Mouse (Mus musculus) stomach, embryonic 14.5 days (tissue): ENCODE results near the gene Gm572. TPM values are rescaled to one million over a fixed set of nuclear protein-coding genes. Genes with fewer than 3 reads are reported as not detected.
A peak's percentile ranks its signal among the peaks of the same experiment; 100 is the strongest.

Experiments
- ATAC-seq: fragments of 200-750 bp; cut with Nextera tagmentation; 2 replicates; pipeline ENCODE4 v1.8.0; 2017; ENCODE audit warnings: low read depth, moderate TSS enrichment; ENCODE audit not compliant: insufficient number of reproducible peaks, insufficient read depth, low FRiP score
- H3K27ac ChIP-seq: fragments of 300-500 bp; sonication (generic); 2 replicates; pipeline ENCODE4 v1.5.1; 2014; ENCODE audit warnings: mild to moderate bottlenecking, low read length, moderate library complexity, mixed read lengths
- H3K27me3 ChIP-seq: fragments of 300-500 bp; sonication (generic); 2 replicates; pipeline ENCODE4 v1.6.1; 2014; ENCODE audit warnings: low read length, control low read depth, mixed read lengths; ENCODE audit not compliant: control insufficient read depth, insufficient read depth
- H3K36me3 ChIP-seq: fragments of 300-500 bp; sonication (generic); 2 replicates; pipeline ENCODE4 v1.6.1; 2014; ENCODE audit warnings: mild to moderate bottlenecking, control low read depth, low read length, moderate library complexity, mixed read lengths; ENCODE audit not compliant: control insufficient read depth, insufficient read depth
- H3K4me1 ChIP-seq: fragments of 300-500 bp; sonication (generic); 2 replicates; pipeline ENCODE4 v1.6.1; 2014; ENCODE audit warnings: low read length, control low read depth, mixed read lengths; ENCODE audit not compliant: control insufficient read depth, insufficient read depth
- H3K4me2 ChIP-seq: fragments of 300-500 bp; sonication (generic); replicated peaks from 2 replicates; pipeline ENCODE4 v1.6.1; 2014; ENCODE audit warnings: low read depth, low read length, control low read depth
- H3K4me3 ChIP-seq: fragments of 300-500 bp; sonication (generic); 2 replicates; pipeline ENCODE4 v1.5.1; 2014; ENCODE audit warnings: low read depth, low read length, control low read depth
- H3K9ac ChIP-seq: fragments of 300-500 bp; sonication (generic); replicated peaks from 2 replicates; pipeline ENCODE4 v1.6.1; 2014; ENCODE audit warnings: low read depth, mild to moderate bottlenecking, control low read depth, low read length, moderate library complexity, mixed read lengths
- H3K9me3 ChIP-seq: fragments of 300-500 bp; sonication (generic); 2 replicates; pipeline ENCODE4 v1.6.1; 2016; ENCODE audit warnings: low read depth, low read length, control low read depth; ENCODE audit not compliant: control insufficient read depth
- WGBS: fragments of 180-500 bp; shearing (Covaris S2); extraction: QIAGEN DNeasy Blood & Tissue Kit; methylation state at CpG from one replicate; pipeline ENCODE4 v1.1.7; 2014; 5-methylcytosine and 5-hydroxymethylcytosine counted together
- polyA plus RNA-seq: library from polyadenylated mRNA; unstranded; fragments of >200 nt; fragmentation: Nextera tagmentation; extraction: Ambion mirVana; gene quantifications from 2 replicates; pipeline ENCODE4 v1.2.1, GENCODE M21; 2014

Gene Gm572
- polyA plus RNA-seq, 1 experiment from 2014 or later = not detected

DNA sequence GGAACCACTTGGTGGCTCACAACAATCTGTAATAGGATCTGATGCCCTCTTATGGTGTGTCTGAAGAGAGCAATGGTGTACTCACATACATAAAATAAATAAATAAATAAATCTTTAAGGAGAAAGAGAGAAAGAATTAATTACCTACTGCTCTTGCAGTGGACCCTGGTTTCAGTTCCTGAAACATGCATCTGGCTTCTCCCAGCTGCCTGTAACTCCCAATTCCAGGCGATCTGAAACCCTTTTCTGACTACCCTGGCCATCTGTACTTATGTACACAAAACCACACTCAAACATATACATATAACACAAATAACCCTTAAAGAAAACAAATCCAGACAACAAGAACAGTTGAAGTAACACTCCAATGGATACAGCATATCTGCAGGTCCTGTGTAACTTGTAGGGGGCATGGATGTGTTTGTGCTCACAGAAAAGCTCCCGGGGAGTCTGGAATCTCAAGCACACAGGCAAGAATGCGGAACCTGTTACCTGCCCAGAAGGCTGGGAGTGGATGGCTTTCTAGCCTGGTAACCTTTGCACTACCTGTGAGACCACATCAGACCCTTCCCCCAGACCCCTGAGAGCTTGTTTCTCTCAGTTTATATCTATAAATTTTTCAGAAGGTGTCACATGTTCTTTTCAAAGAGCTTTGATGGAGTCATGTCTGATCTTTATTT, 11.0 kb upstream of the Gm572 start:
- H3K4me2 ChIP-seq = no peak overlapping the region
- H3K27me3 ChIP-seq = no peaks in the 10 kb centered on the region
- 0 out of 2 replicates have a peak, but pooled peaks cover 2% of the 10 kb centered on the region for H3K4me1 ChIP-seq
- ATAC-seq = 0 out of 2 replicates have a peak, but pooled peaks have one; percentile 33
- H3K9ac ChIP-seq = no peak overlapping the region
- 53% methylated on average over 3 of the region's 3 CpGs for WGBS
- no peak overlapping the region for H3K4me3 ChIP-seq
- peak overlapping the region; percentile 0; the same call in 1 of the 2 replicates for H3K27ac ChIP-seq
- no peaks in the 10 kb centered on the region for H3K9me3 ChIP-seq
- H3K36me3 ChIP-seq = no peaks in the 10 kb centered on the region

DNA sequence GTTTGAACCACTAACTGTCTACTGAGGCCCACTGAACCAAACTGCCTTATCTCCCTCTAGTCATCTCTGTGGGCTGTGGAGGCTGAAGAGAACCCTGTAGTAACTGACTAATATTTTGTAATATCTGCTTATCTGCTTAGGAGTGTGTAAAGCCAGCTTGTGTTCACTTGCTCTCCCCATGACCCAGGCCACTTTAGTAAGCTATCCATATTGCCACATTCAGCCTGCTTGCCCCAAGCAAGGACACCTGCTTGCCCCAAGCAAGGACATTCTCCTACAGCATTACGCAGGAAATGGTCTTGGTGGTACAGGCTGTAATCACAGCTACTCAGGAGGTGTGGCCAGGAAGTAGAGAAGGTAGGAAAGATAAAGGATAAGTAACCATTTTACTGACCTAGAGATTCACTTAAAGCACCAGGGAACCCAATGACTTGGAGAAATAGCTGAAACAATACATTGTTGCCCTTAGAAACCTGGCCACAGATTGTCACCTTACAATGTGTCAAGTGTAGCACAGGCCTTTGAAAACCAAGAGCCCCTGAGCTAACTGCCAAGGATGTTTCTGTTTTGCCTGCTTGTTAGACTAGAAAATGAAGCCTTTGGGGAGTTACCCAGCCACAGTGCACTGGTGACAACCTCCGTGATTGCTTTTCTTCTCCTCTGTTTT, 9.6 kb upstream of the Gm572 start:
- no peaks in the 10 kb centered on the region for H3K9me3 ChIP-seq
- H3K4me2 ChIP-seq = no peak overlapping the region
- ATAC-seq = no peak
- H3K27ac ChIP-seq = no peak overlapping the region
- no peaks in the 10 kb centered on the region for H3K27me3 ChIP-seq
- H3K36me3 ChIP-seq = no peaks in the 10 kb centered on the region
- WGBS = 79% methylated on average over 2 of the region's 2 CpGs
- H3K4me1 ChIP-seq = no peaks in the 10 kb centered on the region
- no peak overlapping the region for H3K9ac ChIP-seq
- no peak overlapping the region for H3K4me3 ChIP-seq

- H3K4me1 ChIP-seq = no peaks in the 10 kb centered on the region
- no peaks in the 10 kb centered on the region for H3K36me3 ChIP-seq
- no peaks in the 10 kb centered on the region for H3K9me3 ChIP-seq
- H3K27ac ChIP-seq = no peak overlapping the region
- WGBS = 67% methylated on average over 2 of the region's 2 CpGs
- no peak overlapping the region for H3K4me3 ChIP-seq
- no peak overlapping the region for H3K9ac ChIP-seq
- H3K27me3 ChIP-seq = no peaks in the 10 kb centered on the region
- ATAC-seq = no peak
- H3K4me2 ChIP-seq = no peak overlapping the region
Observed at GRCm38 (mm10) chr4:148635309-148635708, 7.8 kb upstream of the Gm572 start.

- H3K9ac ChIP-seq = no peak overlapping the region
- no peak overlapping the region for H3K4me2 ChIP-seq
- WGBS = 46% methylated on average over 9 of the region's 9 CpGs
- H3K36me3 ChIP-seq = no peaks in the 10 kb centered on the region
- no peak overlapping the region for H3K27ac ChIP-seq
- no peak overlapping the region for H3K4me3 ChIP-seq
- no peak for ATAC-seq
- no peaks in the 10 kb centered on the region for H3K4me1 ChIP-seq
- no peaks in the 10 kb centered on the region for H3K27me3 ChIP-seq
- H3K9me3 ChIP-seq = no peaks in the 10 kb centered on the region
Observed at GRCm38 (mm10) chr4:148638302-148638701, 4.8 kb upstream of the Gm572 start.

- no peak overlapping the region for H3K27ac ChIP-seq
- H3K36me3 ChIP-seq = no peaks in the 10 kb centered on the region
- 85% methylated on average over 2 of the region's 2 CpGs for WGBS
- no peaks in the 10 kb centered on the region for H3K9me3 ChIP-seq
- no peaks in the 10 kb centered on the region for H3K27me3 ChIP-seq
- H3K4me3 ChIP-seq = no peak overlapping the region
- no peak overlapping the region for H3K9ac ChIP-seq
- no peak for ATAC-seq
- H3K4me2 ChIP-seq = no peak overlapping the region
- no peaks in the 10 kb centered on the region; the same call in 1 of the 2 replicates for H3K4me1 ChIP-seq
Observed at GRCm38 (mm10) chr4:148639455-148639854, 3.7 kb upstream of the Gm572 start.

DNA sequence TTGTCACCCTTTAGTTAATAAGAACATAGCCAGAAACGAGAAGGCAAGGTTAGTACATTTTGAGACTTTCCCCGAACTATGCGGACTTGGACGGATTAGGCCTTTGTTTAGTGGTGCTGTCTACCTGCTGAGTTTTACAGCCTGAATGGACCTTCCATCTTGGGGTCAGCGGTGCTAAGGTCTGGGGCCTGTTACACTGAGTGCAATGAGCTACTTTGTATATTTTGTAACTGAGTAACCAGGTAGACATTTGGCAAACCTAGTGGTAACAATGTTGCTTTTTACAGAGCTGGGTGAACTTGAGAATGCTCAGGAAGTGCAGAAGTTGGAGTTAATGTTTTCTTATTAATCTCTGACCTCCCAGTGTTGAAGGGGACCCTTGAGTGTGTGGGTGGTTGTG, 2.0 kb upstream of the Gm572 start:
- no peak for ATAC-seq

GRCm38 (mm10) chr4:148644157-148644511, 1.0 kb downstream of the Gm572 start:
- no peak overlapping the region for H3K9ac ChIP-seq
- no peak for ATAC-seq
- H3K4me2 ChIP-seq = peak overlapping the region; percentile 19
- no peaks in the 10 kb centered on the region for H3K27me3 ChIP-seq
- no peaks in the 10 kb centered on the region for H3K9me3 ChIP-seq
- no peaks in the 10 kb centered on the region; the same call in 1 of the 2 replicates for H3K4me1 ChIP-seq
- no peak overlapping the region for H3K4me3 ChIP-seq
- no peaks in the 10 kb centered on the region for H3K36me3 ChIP-seq
- WGBS = 2% methylated on average over 9 of the region's 9 CpGs
- H3K27ac ChIP-seq = no peak overlapping the region

More for the DNA sequence above, 2.0 kb upstream of the Gm572 start:
- Histone ChIP-seq H3K4me2 (no peak overlapping the region), H3K36me3 (no peaks in the 10 kb centered on the region), H3K9me3 (no peaks in the 10 kb centered on the region), H3K27ac (no peak overlapping the region), H3K27me3 (no peaks in the 10 kb centered on the region), H3K4me1 (no peaks in the 10 kb centered on the region; the same call in 1 of the 2 replicates), H3K4me3 (no peak overlapping the region), H3K9ac (no peak overlapping the region)
- WGBS = 82% methylated on average over 5 of the region's 5 CpGs

- 85% methylated on average over 6 of the region's 6 CpGs for WGBS
Observed at GRCm38 (mm10) chr4:148644926-148645325, 1.8 kb downstream of the Gm572 start.

More at GRCm38 (mm10) chr4:148644926-148645325, 1.8 kb downstream of the Gm572 start:
- H3K4me1 ChIP-seq = no peaks in the 10 kb centered on the region; the same call in 1 of the 2 replicates
- no peak overlapping the region for H3K9ac ChIP-seq
- H3K27me3 ChIP-seq = no peaks in the 10 kb centered on the region
- no peaks in the 10 kb centered on the region for H3K36me3 ChIP-seq
- H3K4me2 ChIP-seq = no peak overlapping the region
- H3K27ac ChIP-seq = no peak overlapping the region
- ATAC-seq = no peak
- H3K4me3 ChIP-seq = no peak overlapping the region
- H3K9me3 ChIP-seq = no peaks in the 10 kb centered on the region
